Comparison of ENCODE assay signal across 9 mouse cellular contexts in the genomic region with DNA sequence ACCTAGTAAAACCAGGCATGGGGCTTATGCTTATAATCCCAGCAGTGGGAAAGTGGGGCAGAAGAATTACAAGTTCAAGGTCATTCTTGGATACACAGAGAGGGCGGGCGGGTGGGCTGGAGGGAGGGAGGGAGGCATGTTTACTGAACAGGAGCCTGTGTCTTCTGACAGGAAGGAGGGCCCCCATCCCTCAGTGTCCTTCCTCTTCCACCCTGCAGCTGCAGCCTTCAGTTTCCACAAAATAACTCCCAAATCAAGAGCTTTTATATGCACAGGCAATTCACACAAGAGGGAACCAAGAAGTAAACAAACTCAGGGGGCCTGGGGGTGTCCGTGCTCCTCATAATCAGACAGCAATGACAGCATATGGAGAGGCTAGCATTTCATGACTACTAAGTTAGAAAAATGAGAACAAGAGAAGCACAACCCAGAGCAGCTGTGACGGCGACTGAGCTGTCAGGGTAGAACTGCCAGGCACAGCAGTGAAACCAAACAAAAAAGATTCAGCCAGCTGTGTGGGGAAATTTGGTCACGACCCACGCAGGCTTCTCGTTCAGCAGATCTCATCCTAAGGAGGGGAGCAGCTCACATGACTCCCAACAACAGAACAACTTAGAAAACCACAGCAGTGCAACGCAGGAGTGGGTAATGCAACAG.
DNase-seq lines count a peak whose midpoint lies in the region; ATAC-seq lines count a peak whose summit lies in the region.
"Had no signal": no experiment of that assay in that cellular context is flagged by ENCODE, and none has a peak within 500 bp of the region (broad histone marks: within the 10 kb centered on the region; RNA-seq: fewer than 3 reads in every experiment).

No protein-coding gene starts in this region.

- H3K4me1 ChIP-seq in heart, embryonic 12.5 days (replicated peaks) = peaks cover 16% of the 10 kb centered on the region

- intact Hi-C loops in heart, postnatal 25 days (cut with DNase I) = no loop called here

- no peak overlapping the region for H3K4me2 ChIP-seq in heart, embryonic 12.5 days
- H3K4me2 ChIP-seq: heart, embryonic 13.5 days had no signal

- H3K27me3 ChIP-seq in heart, embryonic 12.5 days (replicated peaks) = no peaks in the 10 kb centered on the region
- H3K27me3 ChIP-seq: heart, embryonic 13.5 days had no signal

- H3K36me3 ChIP-seq in heart, embryonic 12.5 days = 0 out of 2 replicates have a peak, but pooled peaks cover 3% of the 10 kb centered on the region
- no peaks in the 10 kb centered on the region for H3K36me3 ChIP-seq in macrophage (ENCODE audit: inconsistent target)

- ATAC-seq in heart, embryonic 12.5 days (ENCODE audit: insufficient number of reproducible peaks, low FRiP score) = no peak

- H3K9ac ChIP-seq in heart, embryonic 12.5 days = no peak overlapping the region
- H3K9ac ChIP-seq: heart, embryonic 13.5 days had no signal

- 64% methylated on average over 9 of the region's 9 CpGs for WGBS in heart, embryonic 12.5 days
- WGBS in macrophage (ENCODE audit: missing documents) = 24% methylated on average over 9 of the region's 9 CpGs

- DNase-seq in heart, adult 11 months = peak; percentile 95
- DNase-seq in spleen, adult 12 weeks (ENCODE audit: low spot score) = peak; percentile 16
- DNase-seq in spleen, postnatal 14 days (ENCODE audit: low spot score in 2 of 2) = no peak
- DNase-seq in gastrocnemius, postnatal 10 days = no peak
- DNase-seq in testis, postnatal 10 days (ENCODE audit: low spot score) = no peak
- DNase-seq in heart, postnatal 25 days (ENCODE audit: low spot score) = no peak

- no peaks in the 10 kb centered on the region for H3K9me3 ChIP-seq in heart, embryonic 12.5 days (replicated peaks)
- H3K9me3 ChIP-seq: heart, embryonic 13.5 days had no signal

- no peak overlapping the region for H3K27ac ChIP-seq in heart, embryonic 12.5 days (ENCODE audit: poor library complexity, severe bottlenecking)
- H3K27ac ChIP-seq in macrophage = peak overlapping the region; percentile 24; the same call in 1 of the 2 replicates
- H3K27ac ChIP-seq: heart, embryonic 13.5 days had no signal

- H3K4me3 ChIP-seq in heart, embryonic 12.5 days = no peak overlapping the region
- H3K4me3 ChIP-seq in macrophage (ENCODE audit: inconsistent target) = no peak overlapping the region
- H3K4me3 ChIP-seq: heart, embryonic 13.5 days had no signal

- H3K79me2 ChIP-seq in macrophage (ENCODE audit: inconsistent target) = no peaks in the 10 kb centered on the region

Comparison
In these comparisons a context has a peak if more than half of its experiments do, and no peak if none do; other contexts are left out.
1. DNase-seq: peak in heart, adult 11 months (single experiment) and spleen, adult 12 weeks (single experiment); none in spleen, postnatal 14 days (0 of 2), gastrocnemius, postnatal 10 days (single experiment), testis, postnatal 10 days (single experiment) and heart, postnatal 25 days (single experiment).